Mouse (Mus musculus) brain, embryonic 14.5 days (tissue): ENCODE data around the gene Cfap61.

Experiments used
- CTCF ChIP-seq: fragments of 200-500 bp; IDR thresholded peaks from 2 replicates; pipeline ENCODE4 v1.5.1; 2012; ENCODE audit warnings: inconsistent platforms, mild to moderate bottlenecking, moderate library complexity, borderline replicate concordance; ENCODE audit not compliant: insufficient read depth, insufficient read length; ENCODE audit errors: extremely low read depth
- POLR2A ChIP-seq: fragments of 200-500 bp; IDR thresholded peaks from 2 replicates; pipeline ENCODE4 v1.6.1; 2012; ENCODE audit warnings: mild to moderate bottlenecking, inconsistent platforms, borderline replicate concordance; ENCODE audit not compliant: poor library complexity, insufficient read depth, insufficient read length, severe bottlenecking; ENCODE audit errors: extremely low read depth

DNA sequence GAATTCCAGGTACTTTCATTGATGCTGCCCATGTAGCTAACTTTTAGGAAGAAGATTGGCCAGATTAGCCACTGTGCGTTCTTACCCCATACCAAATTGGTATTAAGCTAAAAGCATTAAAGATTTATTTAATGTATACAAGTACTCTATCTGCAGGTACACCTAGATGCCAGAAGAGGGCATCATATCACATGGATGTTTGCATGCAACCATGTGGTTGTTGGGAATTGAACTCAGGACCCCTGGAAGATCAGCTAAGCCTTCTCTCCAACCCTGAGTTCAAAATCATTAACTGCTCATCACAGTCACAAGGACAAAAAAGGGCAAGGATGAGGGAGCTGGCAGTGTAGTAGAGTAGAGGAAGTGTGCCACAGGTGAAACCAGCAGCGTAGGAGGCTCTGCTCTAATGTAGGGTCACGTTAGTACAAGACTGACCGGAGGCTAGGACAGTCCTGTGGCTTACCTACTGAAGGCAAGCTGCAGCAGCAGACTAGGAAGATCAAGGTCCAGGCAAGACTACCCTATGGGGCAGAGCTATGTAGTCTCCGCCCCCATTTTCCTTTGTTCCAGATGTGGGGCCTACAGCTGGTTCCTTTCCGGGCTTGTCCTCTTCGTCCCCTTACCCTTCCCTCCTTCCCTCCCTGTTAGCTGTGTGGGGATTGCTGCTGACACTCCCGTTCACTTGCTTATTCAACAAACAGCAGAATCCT is 13.5 kb upstream of the Cfap61 start:
- TF ChIP-seq POLR2A (no peak), CTCF (peak; percentile 17; the same call in 1 of the 2 replicates)
